Mouse (Mus musculus) embryonic facial prominence, embryonic 10.5 days (tissue): ENCODE measurements around the gene Tcf3. TPM values are rescaled to one million over a fixed set of nuclear protein-coding genes. Genes with fewer than 3 reads are reported as not detected.
A peak's percentile ranks its signal among the peaks of the same experiment; 100 is the strongest.

Experiments used
- DNase-seq: peaks from one replicate; pipeline ENCODE4 v3.0.0-alpha.2; 2017; ENCODE audit warnings: low spot score
- H3K27ac ChIP-seq: fragments of 300-500 bp; sonication (generic); replicated peaks from 2 replicates; pipeline ENCODE4 v1.5.1; 2016; ENCODE audit warnings: mild to moderate bottlenecking
- H3K27me3 ChIP-seq: fragments of 300-500 bp; sonication (generic); replicated peaks from 2 replicates; pipeline ENCODE4 v1.6.1; 2016; ENCODE audit warnings: low read depth, mild to moderate bottlenecking; ENCODE audit not compliant: poor library complexity, severe bottlenecking
- H3K36me3 ChIP-seq: fragments of 300-500 bp; sonication (generic); replicated peaks from 2 replicates; pipeline ENCODE4 v1.6.1; 2016; ENCODE audit warnings: mild to moderate bottlenecking, moderate library complexity
- H3K4me1 ChIP-seq: fragments of 300-500 bp; sonication (generic); 2 replicates; pipeline ENCODE4 v1.6.1; 2016
- H3K4me3 ChIP-seq: fragments of 300-500 bp; sonication (generic); 2 replicates; pipeline ENCODE4 v1.5.1; 2016; ENCODE audit warnings: mild to moderate bottlenecking, moderate library complexity
- H3K9me3 ChIP-seq: fragments of 300-500 bp; sonication (generic); 2 replicates; pipeline ENCODE4 v1.6.1; 2016; ENCODE audit warnings: mild to moderate bottlenecking
- WGBS: fragments of 180-500 bp; shearing (Covaris S2); methylation state at CpG from one replicate; pipeline ENCODE4 v1.1.7; 2016; 5-methylcytosine and 5-hydroxymethylcytosine counted together
- polyA plus RNA-seq: library from polyadenylated mRNA; unstranded; fragments of >200 nt; fragmentation: Nextera tagmentation; extraction: Ambion mirVana; gene quantifications from 2 replicates; pipeline ENCODE4 v1.2.1, GENCODE M21; 2016

The Tcf3 gene
- polyA plus RNA-seq, 1 experiment from 2014 or later: 225 TPM

- WGBS: 94% methylated on average over 8 of the region's 8 CpGs
- Histone ChIP-seq H3K27me3 (no peaks in the 10 kb centered on the region), H3K9me3 (no peaks in the 10 kb centered on the region), H3K4me3 (peak overlapping the region; percentile 24; the same call in 1 of the 2 replicates), H3K27ac (no peak overlapping the region), H3K4me1 (peaks cover 5% of the 10 kb centered on the region), H3K36me3 (peaks cover 100% of the 10 kb centered on the region)
- no peak for DNase-seq
Observed at GRCm38 (mm10) chr10:80419419-80419818, 14.0 kb downstream of the Tcf3 start.

- WGBS: 92% methylated on average over 3 of the region's 3 CpGs
- H3K36me3 ChIP-seq: peaks cover 100% of the 10 kb centered on the region
- no peak overlapping the region for H3K27ac ChIP-seq
- no peaks in the 10 kb centered on the region for H3K9me3 ChIP-seq
- no peak overlapping the region for H3K4me3 ChIP-seq
- H3K27me3 ChIP-seq: no peaks in the 10 kb centered on the region
- DNase-seq: no peak
- H3K4me1 ChIP-seq: no peaks in the 10 kb centered on the region
Observed at GRCm38 (mm10) chr10:80418311-80418710, 15.1 kb downstream of the Tcf3 start.

- Histone ChIP-seq H3K27ac (no peak overlapping the region), H3K4me1 (no peaks in the 10 kb centered on the region), H3K9me3 (no peaks in the 10 kb centered on the region), H3K36me3 (peaks cover 100% of the 10 kb centered on the region), H3K27me3 (no peaks in the 10 kb centered on the region), H3K4me3 (no peak overlapping the region)
- WGBS: 100% methylated on average over 1 of the region's 1 CpGs
- no peak for DNase-seq
Observed at GRCm38 (mm10) chr10:80417841-80418240, 15.6 kb downstream of the Tcf3 start.

GRCm38 (mm10) chr10:80417371-80417770 is 16.1 kb downstream of the Tcf3 start:
- H3K4me3 ChIP-seq: peak overlapping the region; percentile 16; the same call in 1 of the 2 replicates
- no peaks in the 10 kb centered on the region for H3K4me1 ChIP-seq
- H3K27me3 ChIP-seq: no peaks in the 10 kb centered on the region
- 91% methylated on average over 10 of the region's 10 CpGs for WGBS
- peaks cover 100% of the 10 kb centered on the region for H3K36me3 ChIP-seq
- no peaks in the 10 kb centered on the region for H3K9me3 ChIP-seq
- no peak for DNase-seq
- no peak overlapping the region for H3K27ac ChIP-seq

- Histone ChIP-seq H3K27ac (no peak overlapping the region), H3K36me3 (peaks cover 100% of the 10 kb centered on the region), H3K9me3 (no peaks in the 10 kb centered on the region), H3K27me3 (no peaks in the 10 kb centered on the region), H3K4me3 (no peak overlapping the region), H3K4me1 (no peaks in the 10 kb centered on the region)
- 93% methylated on average over 7 of the region's 7 CpGs for WGBS
- DNase-seq: no peak
Observed at GRCm38 (mm10) chr10:80415566-80415965, 17.9 kb downstream of the Tcf3 start.

- 91% methylated on average over 44 of the region's 44 CpGs for WGBS
- Histone ChIP-seq H3K36me3 (peaks cover 96% of the 10 kb centered on the region), H3K4me1 (peaks cover 5% of the 10 kb centered on the region), H3K27ac (no peak overlapping the region), H3K4me3 (peak overlapping the region; percentile 16; the same call in 1 of the 2 replicates), H3K27me3 (no peaks in the 10 kb centered on the region), H3K9me3 (no peaks in the 10 kb centered on the region)
- no peak for DNase-seq
Observed at GRCm38 (mm10) chr10:80412656-80413541, 20.5 kb downstream of the Tcf3 start.

GRCm38 (mm10) chr10:80407924-80408323 is 25.5 kb downstream of the Tcf3 start:
- WGBS: 59% methylated on average over 4 of the region's 4 CpGs
- peak overlapping the region; percentile 80 for H3K4me3 ChIP-seq
- H3K27me3 ChIP-seq: no peaks in the 10 kb centered on the region
- no peak for DNase-seq
- H3K4me1 ChIP-seq: peaks cover 30% of the 10 kb centered on the region
- H3K9me3 ChIP-seq: no peaks in the 10 kb centered on the region; the same call in 1 of the 2 replicates
- peaks cover 70% of the 10 kb centered on the region for H3K36me3 ChIP-seq
- H3K27ac ChIP-seq: no peak overlapping the region

- Histone ChIP-seq H3K27ac (peak within 1 kb of the TSS; percentile 77), H3K4me1 (peaks cover 30% of the 10 kb centered on the region), H3K36me3 (peaks cover 70% of the 10 kb centered on the region), H3K9me3 (no peaks in the 10 kb centered on the region; the same call in 1 of the 2 replicates), H3K27me3 (no peaks in the 10 kb centered on the region), H3K4me3 (peak within 1 kb of the TSS; percentile 80)
- DNase-seq: peak; percentile 92
- 2% methylated on average over 27 of the region's 27 CpGs for WGBS
Observed at GRCm38 (mm10) chr10:80406684-80407501, 26.6 kb downstream of the Tcf3 start, which contains the start of gene Uqcr11. TSS of gene Uqcr11 (minus strand) at chr10:80406830.

GRCm38 (mm10) chr10:80405481-80406173 is 27.8 kb downstream of the Tcf3 start:
- Histone ChIP-seq H3K9me3 (no peaks in the 10 kb centered on the region; the same call in 1 of the 2 replicates), H3K4me1 (peaks cover 36% of the 10 kb centered on the region), H3K27me3 (no peaks in the 10 kb centered on the region), H3K36me3 (peaks cover 70% of the 10 kb centered on the region), H3K4me3 (peak overlapping the region; percentile 80), H3K27ac (peak overlapping the region; percentile 77)
- no peak for DNase-seq
- WGBS: 57% methylated on average over 10 of the region's 10 CpGs

- no peak overlapping the region for H3K27ac ChIP-seq
- no peaks in the 10 kb centered on the region; the same call in 1 of the 2 replicates for H3K9me3 ChIP-seq
- peaks cover 50% of the 10 kb centered on the region for H3K4me1 ChIP-seq
- peaks cover 47% of the 10 kb centered on the region for H3K36me3 ChIP-seq
- no peaks in the 10 kb centered on the region for H3K27me3 ChIP-seq
- 95% methylated on average over 4 of the region's 4 CpGs for WGBS
- no peak overlapping the region for H3K4me3 ChIP-seq
- DNase-seq: peak; percentile 54
Observed at GRCm38 (mm10) chr10:80403044-80403692, 30.3 kb downstream of the Tcf3 start.

- Histone ChIP-seq H3K36me3 (peaks cover 70% of the 10 kb centered on the region), H3K27ac (peak overlapping the region; percentile 100), H3K27me3 (no peaks in the 10 kb centered on the region), H3K4me1 (peaks cover 47% of the 10 kb centered on the region), H3K4me3 (peak overlapping the region; percentile 89), H3K9me3 (no peaks in the 10 kb centered on the region; the same call in 1 of the 2 replicates)
- DNase-seq: no peak
- WGBS: 83% methylated on average over 4 of the region's 4 CpGs
Observed at GRCm38 (mm10) chr10:80400704-80401161, 32.7 kb downstream of the Tcf3 start.
